Mouse (Mus musculus): ENCODE measurements at regions not wholly inside any gene's neighbourhood (a gene's known extent, or its start where the extent isn't known, plus 50 kb on each side); places are given as distances from the start of the nearest gene placed in this dataset.
"Not testable (repeated sequence)": the region's sequence is repeated elsewhere in the genome, so short reads cannot be mapped to it uniquely, and the experiment has no call there.

- DNase-seq (ENCODE audit: low spot score in 2 of 2), result no peak
Measured at GRCm38 (mm10) chr4:93579343-93579742, 244.0 kb upstream of the Tusc1 start.

- DNase-seq (ENCODE audit: low spot score in 2 of 2), result no peak
Measured at GRCm38 (mm10) chr4:93567487-93568259, 232.4 kb upstream of the Tusc1 start.

GRCm38 (mm10) chr4:93555787-93556760, 220.8 kb upstream of the Tusc1 start:
- DNase-seq (ENCODE audit: low spot score in 2 of 2), result no peak

DNA sequence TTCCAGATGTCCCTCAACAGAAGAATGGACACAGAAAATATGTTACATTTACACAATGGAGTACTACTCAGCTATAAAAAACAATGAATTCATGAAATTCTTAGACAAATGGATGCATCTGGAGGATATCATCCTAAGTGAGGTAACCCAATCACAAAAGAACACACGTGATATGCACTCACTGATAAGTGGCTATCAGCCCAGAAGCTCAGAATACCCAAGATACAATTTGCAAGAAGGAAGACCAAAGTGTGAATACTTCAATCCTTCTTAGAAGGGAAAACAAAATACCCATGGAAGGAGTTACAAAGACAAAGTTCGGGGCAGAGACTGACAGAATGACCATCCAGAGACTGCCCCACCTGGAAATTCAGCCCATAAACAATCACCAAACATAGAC, 219.9 kb upstream of the Tusc1 start:
- DNase-seq (ENCODE audit: low spot score in 2 of 2), result not testable (repeated sequence)

GRCm38 (mm10) chr4:93552489-93553160, 217.3 kb upstream of the Tusc1 start:
- DNase-seq (ENCODE audit: low spot score in 2 of 2), result no peak

DNA sequence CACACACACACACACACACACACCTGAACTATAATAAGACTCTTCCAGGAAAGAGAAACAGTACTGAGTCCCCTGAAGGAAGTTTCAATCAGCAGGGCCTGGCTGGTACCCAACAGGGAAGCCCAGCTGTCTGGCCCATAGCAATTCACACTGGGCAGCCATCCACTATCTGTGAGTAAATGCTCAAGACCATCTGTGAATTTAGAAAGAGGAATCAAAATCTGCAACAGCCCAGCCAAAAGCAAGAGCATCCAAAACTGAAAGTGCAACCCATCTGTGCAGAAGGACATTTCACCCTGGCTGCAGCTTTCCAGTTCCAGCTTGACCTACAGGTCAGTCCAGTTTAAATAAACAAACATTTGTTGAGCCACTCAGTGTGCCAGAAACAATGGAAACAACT, 215.8 kb upstream of the Tusc1 start:
- DNase-seq (ENCODE audit: low spot score in 2 of 2), result peak in 1 of 2 experiments; percentile 76

DNA sequence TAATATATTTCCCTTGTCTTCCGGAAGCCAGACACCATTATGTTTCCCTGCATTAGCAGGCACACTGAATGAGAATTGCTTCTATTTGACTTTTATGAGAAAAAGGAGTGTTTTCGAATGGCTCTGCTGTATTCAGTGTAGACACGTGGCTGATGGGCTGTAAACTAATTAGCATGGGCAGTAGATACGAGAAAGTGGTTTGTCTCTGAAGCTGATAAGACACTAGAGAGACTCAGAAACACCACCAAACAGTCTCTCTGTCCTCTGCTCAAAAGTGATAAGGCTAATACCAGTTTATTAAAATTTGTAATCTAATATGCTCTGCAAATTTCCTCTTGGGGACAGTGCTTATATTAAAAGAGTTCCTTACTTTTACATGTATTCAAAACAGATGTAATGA, 205.3 kb upstream of the Tusc1 start:
- DNase-seq (ENCODE audit: low spot score in 2 of 2), result no peak

GRCm38 (mm10) chr4:93527382-93527781, 192.1 kb upstream of the Tusc1 start:
- no peak for DNase-seq (ENCODE audit: low spot score in 2 of 2)

- no peak for DNase-seq (ENCODE audit: low spot score in 2 of 2)
Measured at GRCm38 (mm10) chr4:93520454-93521100, 185.3 kb upstream of the Tusc1 start.

DNA sequence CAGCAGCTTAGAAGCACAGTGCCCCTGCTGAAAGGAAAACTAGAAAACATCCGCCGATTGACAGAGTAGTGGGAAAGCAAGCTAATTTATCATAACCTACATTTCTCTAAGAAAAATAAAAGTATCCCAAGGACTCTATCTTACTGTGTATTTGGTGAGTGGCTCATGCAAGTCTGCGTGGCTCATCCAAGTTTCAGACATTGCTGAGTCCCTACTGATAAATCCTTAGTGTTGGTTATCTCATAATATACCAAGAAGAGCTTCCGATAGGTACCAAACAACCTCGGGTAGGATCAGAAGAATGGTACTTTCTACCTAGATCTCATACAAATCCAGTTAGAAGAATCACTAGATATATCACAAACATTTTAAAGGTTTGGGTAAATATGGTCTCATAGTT, 183.6 kb upstream of the Tusc1 start:
- no peak for DNase-seq (ENCODE audit: low spot score in 2 of 2)

DNA sequence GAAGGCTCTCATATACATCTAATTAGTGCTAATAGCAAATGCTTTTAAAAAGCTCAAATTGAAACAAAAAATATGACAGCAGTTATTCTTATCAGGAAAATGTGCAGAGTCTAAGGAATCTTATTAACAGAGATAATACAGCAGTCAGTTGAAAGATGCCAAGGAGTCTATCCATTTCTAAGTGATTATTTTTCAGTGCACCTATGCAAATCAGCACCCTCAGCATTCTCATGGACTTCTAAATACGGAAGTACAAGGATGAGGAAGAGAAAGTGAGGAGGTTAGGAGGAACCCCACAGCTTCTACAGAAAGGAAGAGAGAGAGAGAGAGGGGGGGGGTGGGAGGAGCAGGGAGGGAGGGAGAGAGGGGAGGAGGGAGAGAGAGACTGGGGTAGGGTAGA, 175.5 kb upstream of the Tusc1 start:
- no peak for DNase-seq (ENCODE audit: low spot score in 2 of 2)

DNA sequence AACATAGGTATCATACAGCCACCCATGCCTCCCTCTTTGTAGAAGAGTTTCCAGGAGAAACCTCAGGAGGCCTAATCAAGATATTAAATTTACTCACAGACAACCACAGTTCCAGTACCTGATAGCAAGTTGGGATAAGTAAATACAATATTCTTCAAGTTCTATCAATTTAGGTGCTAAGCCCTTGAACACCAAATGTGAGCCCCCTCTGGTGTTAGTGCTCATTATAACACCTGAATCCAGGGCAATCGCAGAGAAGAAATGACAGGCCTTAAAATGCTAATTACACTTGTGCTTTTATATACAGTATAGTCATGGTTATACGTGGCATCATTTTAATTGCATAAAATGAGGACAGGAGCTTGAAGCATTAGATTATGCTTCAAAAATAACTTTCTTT, 161.6 kb upstream of the Tusc1 start:
- no peak for DNase-seq (ENCODE audit: low spot score in 2 of 2)

- no peak for DNase-seq (ENCODE audit: low spot score in 2 of 2)
Measured at GRCm38 (mm10) chr4:93494319-93494718, 159.0 kb upstream of the Tusc1 start.

- no peak for DNase-seq (ENCODE audit: low spot score in 2 of 2)
Measured at GRCm38 (mm10) chr4:93493905-93494304, 158.6 kb upstream of the Tusc1 start.

- DNase-seq (ENCODE audit: low spot score in 2 of 2), result no peak
Measured at GRCm38 (mm10) chr4:93493326-93493725, 158.0 kb upstream of the Tusc1 start.

GRCm38 (mm10) chr4:93488570-93488969, 153.3 kb upstream of the Tusc1 start:
- DNase-seq (ENCODE audit: low spot score in 2 of 2), result no peak

- DNase-seq (ENCODE audit: low spot score in 2 of 2), result no peak
Measured at GRCm38 (mm10) chr4:93486455-93486854, 151.1 kb upstream of the Tusc1 start.

- no peak for DNase-seq (ENCODE audit: low spot score in 2 of 2)
Measured at GRCm38 (mm10) chr4:93481247-93481646, 145.9 kb upstream of the Tusc1 start.

GRCm38 (mm10) chr4:93477189-93477767, 142.0 kb upstream of the Tusc1 start:
- no peak for DNase-seq (ENCODE audit: low spot score in 2 of 2)

DNA sequence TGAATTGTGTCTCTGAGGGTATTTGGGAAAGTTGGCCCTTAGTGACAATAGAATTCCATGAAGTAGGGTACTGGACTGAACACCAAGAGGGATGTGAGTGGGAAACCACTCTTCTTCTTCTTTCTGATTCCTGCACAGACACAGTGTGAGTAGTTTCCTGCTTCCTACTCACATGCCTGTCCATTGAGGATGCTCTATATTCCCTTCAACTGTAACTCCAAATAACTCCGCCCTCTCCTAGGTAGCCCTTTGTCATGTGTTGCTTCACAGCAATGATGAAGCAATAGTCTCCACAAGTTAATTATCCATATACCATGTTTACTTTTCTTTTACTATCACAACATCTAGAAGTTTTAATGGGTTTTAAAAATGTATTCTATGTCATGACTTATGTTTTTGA, 132.7 kb upstream of the Tusc1 start:
- no peak for DNase-seq (ENCODE audit: low spot score in 2 of 2)

- no peak for DNase-seq (ENCODE audit: low spot score in 2 of 2)
Measured at GRCm38 (mm10) chr4:93467424-93467823, 132.1 kb upstream of the Tusc1 start.

Measured in cerebellum, postnatal 4 days (tissue).